Mouse (Mus musculus) naive thymus-derived CD4-positive, alpha-beta T cell, adult 2 months (primary cell): ENCODE data around the gene Gm960.
"Not testable (repeated sequence)": the region's sequence is repeated elsewhere in the genome, so short reads cannot be mapped to it uniquely, and the experiment has no call there.

Source experiments
- DNase-seq: peaks from one replicate; pipeline ENCODE4 v3.0.0-alpha.2; 2011; ENCODE audit warnings: low read depth

Gene Gm960

GRCm38 (mm10) chr19:4589081-4589480 lies 109.4 kb downstream of the Gm960 start:
- DNase-seq = no peak

GRCm38 (mm10) chr19:4588430-4588829 lies 110.0 kb downstream of the Gm960 start:
- DNase-seq = no peak

- DNase-seq = no peak
Measured at GRCm38 (mm10) chr19:4587426-4587825, 111.0 kb downstream of the Gm960 start.

- DNase-seq = not testable (repeated sequence)
Measured at GRCm38 (mm10) chr19:4586783-4587182, 111.7 kb downstream of the Gm960 start.

GRCm38 (mm10) chr19:4583856-4584255 lies 114.6 kb downstream of the Gm960 start:
- DNase-seq = no peak

- no peak for DNase-seq
Measured at GRCm38 (mm10) chr19:4579296-4579695, 119.2 kb downstream of the Gm960 start.

GRCm38 (mm10) chr19:4578799-4579198 lies 119.7 kb downstream of the Gm960 start:
- no peak for DNase-seq
